Mouse (Mus musculus) layer of hippocampus, adult 9-10 months (tissue): ENCODE results near the gene Serp2.

Experiments used
- DNase-seq: peaks from one replicate; pipeline ENCODE4 v3.0.0; 2022; ENCODE audit warnings: low spot score

The Serp2 gene

GRCm38 (mm10) chr14:76556852-76557208 is at the start of gene Serp2:
Serp2 (minus strand) TSS chr14:76556889.
- DNase-seq, result no peak

DNA sequence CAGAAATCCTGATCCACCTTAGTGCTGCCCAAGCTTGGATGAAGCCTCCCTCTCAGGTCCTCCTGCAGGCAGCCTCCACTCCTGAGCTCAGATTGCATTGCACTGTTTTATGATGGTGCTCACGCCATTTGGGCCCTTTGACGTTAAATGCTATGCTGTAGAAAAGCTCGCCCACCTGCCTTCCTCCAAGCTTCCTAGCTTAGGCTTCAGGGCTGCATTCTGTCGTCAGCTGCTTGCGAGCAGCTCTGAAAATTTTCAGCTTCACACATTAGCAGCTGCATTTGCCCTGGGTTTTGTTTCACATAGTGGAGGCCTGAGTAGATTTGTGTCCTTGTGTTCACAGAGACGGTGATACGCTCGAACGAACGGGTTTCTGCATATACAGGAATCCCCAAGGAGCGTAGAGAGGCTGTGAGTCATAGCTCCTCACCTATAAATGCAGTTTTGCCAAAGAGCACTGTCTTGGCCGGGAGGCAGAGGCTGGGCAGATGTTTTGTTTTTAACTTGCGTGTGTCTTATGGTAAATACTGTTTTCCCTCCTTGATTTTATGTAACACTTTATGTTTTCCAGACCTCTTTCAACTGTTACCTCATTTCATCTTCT is 49.3 kb upstream of the Serp2 start:
- no peak for DNase-seq

- no peak for DNase-seq
These were observed 47.3 kb upstream of the Serp2 start for GRCm38 (mm10) chr14:76604012-76604411.

- no peak for DNase-seq
These were observed 45.0 kb upstream of the Serp2 start for GRCm38 (mm10) chr14:76601654-76602053.

- no peak for DNase-seq
These were observed 43.7 kb upstream of the Serp2 start for GRCm38 (mm10) chr14:76600391-76600790.

GRCm38 (mm10) chr14:76599706-76600105 is 43.0 kb upstream of the Serp2 start:
- DNase-seq, result no peak

GRCm38 (mm10) chr14:76598518-76599216 is 42.0 kb upstream of the Serp2 start:
- DNase-seq, result no peak

GRCm38 (mm10) chr14:76597751-76598150 is 41.1 kb upstream of the Serp2 start:
- DNase-seq, result no peak

DNA sequence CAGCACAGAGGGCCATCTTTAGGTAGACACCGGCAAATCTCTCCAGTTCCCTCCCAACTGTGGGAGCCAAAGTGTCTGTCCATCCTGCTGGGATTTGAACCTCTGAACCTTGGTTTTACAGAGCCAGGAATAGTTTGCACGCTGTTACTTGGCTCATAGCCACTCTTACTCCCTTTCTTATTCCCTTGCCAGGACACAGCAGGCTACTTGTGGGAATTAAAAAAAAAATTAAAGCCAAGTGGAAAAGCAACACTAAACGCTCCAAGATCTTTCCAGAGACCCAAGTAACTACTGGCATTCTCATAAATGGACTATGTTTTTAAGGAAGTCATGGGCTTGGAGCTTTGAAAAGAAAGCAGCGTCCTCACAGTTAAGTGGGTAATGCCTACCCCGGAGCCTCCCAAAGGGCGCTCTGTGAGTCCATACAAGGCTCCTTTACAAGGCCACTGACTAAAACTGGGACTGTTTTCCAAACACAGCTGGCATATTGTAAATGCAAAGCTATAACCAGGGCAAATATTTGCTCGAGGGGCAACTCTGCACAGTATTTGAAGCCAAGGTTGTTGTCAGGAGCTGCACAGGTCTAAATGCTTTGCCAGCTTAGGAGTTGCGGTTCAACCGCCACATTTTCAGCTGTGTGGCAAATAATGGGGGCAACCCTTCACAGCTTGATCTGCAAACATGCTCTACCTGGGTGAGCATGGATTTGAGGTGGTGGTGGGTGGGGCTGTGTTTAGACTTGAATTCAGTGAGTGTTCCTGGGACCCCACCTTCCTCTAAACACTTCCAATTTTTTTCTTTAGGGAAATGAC is 38.6 kb upstream of the Serp2 start:
- DNase-seq, result no peak

- no peak for DNase-seq
These were observed 37.7 kb upstream of the Serp2 start for GRCm38 (mm10) chr14:76594351-76594885.

DNA sequence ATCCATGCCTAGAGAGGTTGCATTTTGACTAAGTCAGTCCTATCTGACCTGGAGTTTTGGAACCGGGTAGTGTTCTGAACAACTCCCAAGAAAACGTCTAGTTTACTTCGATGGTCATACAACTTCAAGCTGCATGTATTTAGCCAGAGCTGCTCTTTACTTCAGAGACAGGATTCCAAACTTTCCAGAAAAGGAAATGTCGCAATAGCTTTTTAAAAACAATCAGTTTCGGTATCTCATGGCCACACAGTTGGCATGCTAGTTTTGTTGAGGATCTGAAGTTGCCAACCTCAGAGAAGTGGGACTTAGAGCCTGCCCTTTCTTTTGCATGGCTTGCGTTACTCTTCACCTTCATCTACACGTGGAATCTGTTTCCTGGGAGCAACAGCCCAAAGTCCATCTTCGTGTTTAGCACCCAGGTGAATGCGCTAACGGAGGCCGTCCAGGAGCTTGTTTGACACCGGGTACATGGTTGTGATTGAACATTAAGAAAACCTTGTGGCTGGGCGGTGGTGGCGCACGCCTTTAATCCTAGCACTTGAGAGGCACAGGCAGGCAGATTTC is 37.0 kb upstream of the Serp2 start:
- no peak for DNase-seq

DNA sequence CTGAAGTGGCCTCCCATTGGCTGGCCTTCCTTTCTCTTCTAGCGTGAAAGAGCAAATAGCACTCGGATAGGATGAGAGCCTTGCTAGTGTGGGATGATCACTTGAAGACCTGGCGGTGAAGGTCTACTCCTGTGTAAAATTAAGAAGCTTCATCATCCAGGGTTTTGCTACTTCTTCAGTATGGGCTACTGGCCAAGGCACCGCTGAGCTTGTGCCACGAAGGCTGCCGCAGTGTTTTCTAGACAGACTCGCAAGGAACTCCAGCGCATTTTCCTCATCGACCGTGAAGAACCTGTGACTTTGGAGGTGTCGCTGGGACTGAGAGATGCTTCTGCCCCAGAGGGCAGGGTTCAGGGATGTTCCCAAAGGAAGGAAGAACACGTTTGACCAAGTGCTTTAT is 36.0 kb upstream of the Serp2 start:
- no peak for DNase-seq

DNA sequence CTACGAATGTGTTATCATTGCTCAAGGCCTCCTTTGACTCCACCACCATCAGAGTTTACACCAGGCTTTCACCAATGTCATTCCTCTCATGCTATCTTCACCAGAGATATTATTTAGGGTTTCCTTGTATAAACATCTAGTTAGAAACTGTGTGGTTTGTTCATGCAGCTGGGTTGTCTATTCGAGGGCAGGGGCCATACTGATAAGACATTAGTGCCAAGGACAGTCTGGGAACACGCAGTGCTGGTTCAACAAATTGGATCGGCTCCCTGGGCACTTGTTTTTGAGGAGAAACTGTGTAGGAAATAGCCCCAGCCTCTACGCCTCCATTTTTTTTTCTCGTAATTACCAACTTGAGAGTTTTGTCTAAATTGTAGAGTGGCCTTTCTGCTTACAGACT is 35.4 kb upstream of the Serp2 start:
- DNase-seq, result no peak

DNA sequence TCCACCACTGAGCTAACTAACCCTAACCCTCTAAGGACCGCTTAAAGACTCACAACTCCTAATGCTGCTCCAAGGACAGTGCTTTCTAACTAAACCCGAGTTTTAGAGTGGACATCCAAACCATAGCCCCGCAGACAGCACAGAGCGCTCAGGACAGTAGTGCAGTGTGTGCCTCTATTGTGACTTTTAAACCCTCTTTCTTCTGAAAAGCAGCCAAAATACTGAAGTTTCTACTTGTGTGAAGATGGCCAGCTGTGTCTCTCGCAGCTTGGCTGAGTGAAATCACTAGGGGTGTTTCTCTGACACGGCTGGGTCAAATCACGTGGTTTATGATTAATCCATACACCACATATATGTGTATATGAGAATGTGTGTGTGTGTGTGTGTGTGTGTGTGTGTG is 33.4 kb upstream of the Serp2 start:
- DNase-seq, result no peak

DNA sequence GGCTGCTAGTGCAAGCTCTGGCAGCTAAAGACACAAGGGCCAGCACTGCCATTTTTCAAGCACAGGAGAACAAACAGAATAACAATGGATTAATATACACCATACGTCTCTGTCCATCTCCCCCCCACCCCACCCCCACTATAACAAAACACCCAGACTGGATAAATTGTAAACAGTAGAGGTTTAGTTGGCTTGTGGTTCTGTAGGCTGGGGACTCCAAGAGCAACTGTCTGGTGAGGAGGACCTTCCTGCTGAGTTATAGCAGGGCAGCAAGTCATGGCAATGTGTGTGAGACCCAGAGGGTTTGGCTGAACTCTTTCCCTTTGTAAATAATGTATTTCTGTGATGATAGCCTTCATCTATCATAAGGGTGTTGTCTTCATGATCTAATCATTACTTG is 33.0 kb upstream of the Serp2 start:
- no peak for DNase-seq

DNA sequence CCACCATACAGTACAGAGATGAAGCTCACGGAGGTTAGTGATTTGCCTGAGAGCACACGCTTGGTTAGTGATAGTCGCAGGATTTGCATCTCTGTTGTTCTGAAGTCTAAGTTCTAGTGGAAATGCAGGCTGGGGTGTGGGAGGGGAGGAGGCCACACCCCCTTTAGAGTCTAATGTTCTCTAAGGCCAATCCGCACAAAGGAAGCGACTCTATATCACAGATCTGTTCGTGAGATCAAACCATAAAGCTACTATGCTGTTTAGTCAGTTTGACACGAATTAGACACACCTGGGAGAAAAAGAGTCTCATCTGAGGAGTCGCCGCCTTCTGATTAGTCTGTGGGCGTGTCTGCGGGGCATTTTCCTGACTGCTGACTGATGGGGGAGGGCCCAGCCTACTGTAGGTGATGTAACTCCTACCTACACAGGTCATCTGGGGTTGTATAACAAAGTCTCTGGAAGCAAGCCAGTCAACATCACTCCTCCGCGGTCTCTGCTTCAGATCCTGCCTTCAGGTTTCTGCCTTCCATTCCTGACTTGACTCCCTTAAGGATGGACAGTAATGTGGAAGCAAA is 29.2 kb upstream of the Serp2 start:
- no peak for DNase-seq

DNA sequence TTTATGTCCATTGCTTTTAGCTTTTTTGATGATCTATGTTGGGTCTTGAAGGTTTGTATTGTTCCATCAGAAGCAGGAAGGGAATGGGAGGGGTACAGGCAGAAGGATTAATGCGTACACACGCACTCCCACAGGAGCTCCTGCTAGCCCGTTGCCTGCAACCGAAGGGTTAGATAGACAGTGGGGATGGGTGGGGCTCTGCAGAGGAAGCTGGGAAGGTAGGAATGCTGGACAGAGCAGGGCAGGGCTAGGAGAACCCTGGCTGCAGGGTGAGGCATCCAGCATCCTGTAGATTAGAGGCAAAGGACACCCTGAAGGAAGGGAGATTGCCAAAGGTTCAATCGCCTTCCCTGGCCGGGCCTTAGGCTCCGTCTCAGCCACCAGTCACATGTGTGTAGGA is 27.3 kb upstream of the Serp2 start:
- no peak for DNase-seq

DNA sequence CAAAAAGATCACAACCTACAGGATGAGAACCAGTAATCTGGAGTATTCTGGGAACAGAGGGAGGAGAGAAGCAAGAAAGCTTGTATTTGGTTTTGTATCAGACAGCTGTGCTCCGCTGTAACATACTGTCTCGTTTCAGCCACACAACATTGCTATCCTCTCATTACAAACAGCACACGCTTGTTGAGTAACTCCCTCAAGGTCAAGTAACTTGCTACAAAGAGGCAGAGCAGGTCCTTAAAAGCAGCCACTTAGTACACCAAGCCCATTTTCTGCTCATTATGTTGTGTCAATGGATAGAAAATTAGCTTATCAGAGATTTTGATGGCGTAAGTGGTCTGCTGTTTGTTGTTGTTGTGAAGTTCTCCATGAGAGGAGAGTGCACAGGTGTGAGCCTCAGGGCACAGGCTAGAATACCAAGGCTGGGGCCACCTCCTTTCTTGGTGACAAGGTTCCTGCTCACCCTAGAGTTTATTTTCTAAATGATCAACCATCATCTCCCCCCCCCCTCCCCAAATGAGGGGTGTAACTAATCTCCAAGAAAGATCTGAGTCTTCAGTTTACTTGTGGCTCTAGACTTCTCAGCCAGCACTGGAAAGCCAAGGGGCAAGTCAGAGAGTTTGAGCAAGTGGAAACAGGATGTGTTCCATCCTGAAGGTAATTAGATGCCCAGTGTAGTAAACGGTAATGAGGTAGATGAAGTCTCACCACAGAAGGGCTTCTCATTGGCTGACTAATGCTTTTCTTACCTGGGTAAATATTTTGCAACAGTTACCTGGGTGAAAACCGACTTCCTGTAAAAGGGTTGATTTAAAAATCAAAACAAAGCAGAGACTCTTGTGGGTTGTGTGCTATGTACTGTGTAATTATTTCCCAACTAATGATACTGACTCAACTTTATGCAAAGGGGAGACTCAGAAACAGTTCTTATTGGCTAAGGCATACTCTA is 25.6 kb upstream of the Serp2 start:
- no peak for DNase-seq

DNA sequence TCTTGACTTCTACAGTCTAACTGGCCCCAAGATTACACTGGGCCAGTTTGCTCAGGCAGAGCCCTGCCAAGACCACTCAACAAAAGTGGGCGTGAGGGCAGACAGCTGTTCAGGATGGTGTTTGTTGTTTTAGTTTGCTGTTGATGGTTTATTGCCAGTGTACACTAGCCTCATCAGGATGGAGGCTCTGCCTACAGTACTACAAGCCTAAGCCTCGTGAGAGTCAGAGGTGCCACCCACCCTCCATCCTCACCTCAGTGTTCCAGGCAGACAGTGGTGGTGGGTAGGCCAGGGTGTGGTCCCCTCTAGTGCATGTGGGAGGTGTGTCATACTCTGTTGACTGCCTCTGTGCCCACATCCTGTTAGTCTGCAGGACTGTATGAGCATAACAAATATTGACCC is 23.0 kb upstream of the Serp2 start:
- DNase-seq, result no peak

- no peak for DNase-seq
These were observed 21.2 kb upstream of the Serp2 start for GRCm38 (mm10) chr14:76577840-76578239.

GRCm38 (mm10) chr14:76570292-76570691 is 13.6 kb upstream of the Serp2 start:
- DNase-seq, result no peak
